17 mouse cellular contexts compared by ENCODE assay signal in the genomic region with DNA sequence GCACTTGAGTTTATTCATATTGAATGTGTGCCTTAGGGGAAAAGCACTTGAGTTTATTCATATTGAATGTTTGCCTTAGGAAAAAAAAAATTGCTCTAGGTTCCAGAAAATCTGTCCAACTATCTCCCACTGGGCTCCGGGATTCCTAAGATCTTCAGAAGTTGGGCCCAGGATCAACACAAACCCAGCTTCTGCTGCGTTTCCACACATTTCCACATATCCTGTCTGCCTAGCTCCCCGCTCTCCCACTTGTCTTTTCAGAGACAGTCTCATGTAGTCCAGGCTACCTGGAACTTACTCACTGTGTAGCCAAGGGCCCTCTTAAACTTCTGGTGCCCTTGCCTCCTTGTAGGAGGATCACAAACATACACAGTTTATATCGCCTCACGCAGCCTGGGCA.
A peak's percentile ranks its signal among the peaks of the same experiment; 100 is the strongest.
DNase-seq lines count a peak whose midpoint lies in the region; ATAC-seq and TF ChIP-seq lines count a peak whose summit lies in the region.
"Had no signal": no experiment of that assay in that cellular context is flagged by ENCODE, and none has a peak within 500 bp of the region (broad histone marks: within the 10 kb centered on the region; RNA-seq: fewer than 3 reads in every experiment).

No protein-coding gene starts in this region.

- WGBS in heart, embryonic 14.5 days = 76% methylated on average over 5 of the region's 5 CpGs
- WGBS in heart, embryonic 10.5 days = 91% methylated on average over 5 of the region's 5 CpGs
- WGBS in limb, embryonic 14.5 days = 84% methylated on average over 5 of the region's 5 CpGs
- WGBS in limb, embryonic 10.5 days = 92% methylated on average over 5 of the region's 5 CpGs
- 76% methylated on average over 5 of the region's 5 CpGs for WGBS in stomach, embryonic 15.5 days
- 95% methylated on average over 5 of the region's 5 CpGs for WGBS in neural tube, embryonic 15.5 days

- no peaks in the 10 kb centered on the region for H3K36me3 ChIP-seq in heart, embryonic 14.5 days (ENCODE audit: control insufficient read depth, insufficient read depth, low read length)
- H3K36me3 ChIP-seq in heart, embryonic 10.5 days = no peaks in the 10 kb centered on the region
- H3K36me3 ChIP-seq in limb, embryonic 14.5 days (ENCODE audit: control insufficient read depth, insufficient read depth, low read length) = no peaks in the 10 kb centered on the region
- no peaks in the 10 kb centered on the region for H3K36me3 ChIP-seq in limb, embryonic 10.5 days
- H3K36me3 ChIP-seq in stomach, embryonic 15.5 days = no peaks in the 10 kb centered on the region
- no peaks in the 10 kb centered on the region for H3K36me3 ChIP-seq in neural tube, embryonic 15.5 days
- H3K36me3 ChIP-seq: G1E; hindbrain, embryonic 13.5 days had no signal

- no peak overlapping the region for H3K9ac ChIP-seq in heart, embryonic 14.5 days (ENCODE audit: low read length)
- no peak overlapping the region for H3K9ac ChIP-seq in limb, embryonic 14.5 days (ENCODE audit: low read depth, low read length, severe bottlenecking)
- H3K9ac ChIP-seq in stomach, embryonic 15.5 days = no peak overlapping the region
- no peak overlapping the region for H3K9ac ChIP-seq in neural tube, embryonic 15.5 days (replicated peaks)
- H3K9ac ChIP-seq: forebrain, postnatal 0 days; hindbrain, embryonic 13.5 days had no signal

- peak overlapping the region; percentile 51 to 71 for H3K27ac ChIP-seq in heart, embryonic 14.5 days (replicated peaks in 1 of 2; ENCODE audit: control insufficient read depth in 1 of 2, insufficient read depth in 1 of 2, low read depth in 2 of 2, low read length in 2 of 2)
- no peak overlapping the region for H3K27ac ChIP-seq in heart, embryonic 10.5 days
- H3K27ac ChIP-seq in limb, embryonic 14.5 days (replicated peaks; ENCODE audit: low read depth, low read length) = 0 out of 2 replicates have a peak overlapping the region, but pooled peaks have one; percentile 10
- no peak overlapping the region for H3K27ac ChIP-seq in limb, embryonic 10.5 days
- peak overlapping the region; percentile 67 for H3K27ac ChIP-seq in stomach, embryonic 15.5 days
- no peak overlapping the region for H3K27ac ChIP-seq in neural tube, embryonic 15.5 days (replicated peaks)
- H3K27ac ChIP-seq: hindbrain, embryonic 13.5 days had no signal

- DNase-seq in adrenal gland, postnatal 10 days = peak; percentile 17
- no peak for DNase-seq in adrenal gland, adult 8-10 months
- DNase-seq in heart, embryonic 10.5 days (ENCODE audit: low spot score) = no peak
- DNase-seq in limb, embryonic 14.5 days (ENCODE audit: low spot score) = peak; percentile 45
- no peak for DNase-seq in limb, embryonic 10.5 days (ENCODE audit: low spot score)
- DNase-seq: cerebellum, adult 11 months; cerebellum, postnatal 25 days; forebrain, postnatal 0 days; lung, adult 18-20 months; right cerebral cortex, adult 18-20 months had no signal

- H3K4me2 ChIP-seq in heart, embryonic 14.5 days (ENCODE audit: low read length) = no peak overlapping the region
- no peak overlapping the region for H3K4me2 ChIP-seq in limb, embryonic 14.5 days (replicated peaks; ENCODE audit: low read depth, low read length, severe bottlenecking)
- no peak overlapping the region for H3K4me2 ChIP-seq in stomach, embryonic 15.5 days
- no peak overlapping the region for H3K4me2 ChIP-seq in neural tube, embryonic 15.5 days
- H3K4me2 ChIP-seq: hindbrain, embryonic 13.5 days had no signal

- H3K4me3 ChIP-seq in heart, embryonic 14.5 days (ENCODE audit: control insufficient read depth in 1 of 2, insufficient read depth in 1 of 2, low read depth in 1 of 2, low read length in 2 of 2) = no peak overlapping the region
- H3K4me3 ChIP-seq in heart, embryonic 10.5 days = no peak overlapping the region
- H3K4me3 ChIP-seq in limb, embryonic 14.5 days (replicated peaks; ENCODE audit: low read length) = no peak overlapping the region
- no peak overlapping the region for H3K4me3 ChIP-seq in limb, embryonic 10.5 days
- no peak overlapping the region for H3K4me3 ChIP-seq in stomach, embryonic 15.5 days (replicated peaks)
- no peak overlapping the region for H3K4me3 ChIP-seq in neural tube, embryonic 15.5 days (replicated peaks)
- H3K4me3 ChIP-seq: hindbrain, embryonic 13.5 days had no signal

- ATAC-seq in heart, embryonic 14.5 days (ENCODE audit: insufficient number of reproducible peaks, insufficient read depth, low FRiP score, low read depth) = no peak
- no peak for ATAC-seq in limb, embryonic 14.5 days (ENCODE audit: low FRiP score, low read depth)
- no peak for ATAC-seq in stomach, embryonic 15.5 days (ENCODE audit: insufficient read depth, low FRiP score, low read depth)
- no peak for ATAC-seq in neural tube, embryonic 15.5 days (ENCODE audit: low FRiP score)
- ATAC-seq: CD4-positive, CD25-positive, alpha-beta regulatory T cell, adult 4 months; intestine, postnatal 0 days had no signal

- H3K4me1 ChIP-seq in heart, embryonic 14.5 days (ENCODE audit: control insufficient read depth in 2 of 2, insufficient read depth in 2 of 2, low read length in 2 of 2) = peaks cover 9 to 13% of the 10 kb centered on the region in 2 experiments
- H3K4me1 ChIP-seq in heart, embryonic 10.5 days = peaks cover 17% of the 10 kb centered on the region
- H3K4me1 ChIP-seq in limb, embryonic 14.5 days (ENCODE audit: control insufficient read depth, insufficient read depth, low read length) = peaks cover 14% of the 10 kb centered on the region
- H3K4me1 ChIP-seq in limb, embryonic 10.5 days = peaks cover 14% of the 10 kb centered on the region
- 0 out of 2 replicates have a peak, but pooled peaks cover 10% of the 10 kb centered on the region for H3K4me1 ChIP-seq in stomach, embryonic 15.5 days
- H3K4me1 ChIP-seq in neural tube, embryonic 15.5 days = peaks cover 17% of the 10 kb centered on the region

- TF ChIP-seq POLR2A in limb, embryonic 14.5 days (IDR thresholded peaks at IDR 0.05; ENCODE audit: borderline replicate concordance, extremely low read depth, insufficient read depth, insufficient read length) = no peak

- H3K27me3 ChIP-seq in heart, embryonic 14.5 days (ENCODE audit: control insufficient read depth, insufficient read depth, low read length) = no peaks in the 10 kb centered on the region
- no peaks in the 10 kb centered on the region for H3K27me3 ChIP-seq in heart, embryonic 10.5 days (ENCODE audit: insufficient read depth, poor library complexity, severe bottlenecking)
- H3K27me3 ChIP-seq in limb, embryonic 14.5 days (ENCODE audit: control insufficient read depth, insufficient read depth, low read length) = no peaks in the 10 kb centered on the region
- no peaks in the 10 kb centered on the region for H3K27me3 ChIP-seq in limb, embryonic 10.5 days (ENCODE audit: low read depth, poor library complexity, severe bottlenecking)
- no peaks in the 10 kb centered on the region for H3K27me3 ChIP-seq in stomach, embryonic 15.5 days (replicated peaks)
- no peaks in the 10 kb centered on the region for H3K27me3 ChIP-seq in neural tube, embryonic 15.5 days (replicated peaks)
- H3K27me3 ChIP-seq: hindbrain, embryonic 13.5 days had no signal

- no peaks in the 10 kb centered on the region for H3K9me3 ChIP-seq in heart, embryonic 14.5 days (ENCODE audit: control insufficient read depth, low read length)
- no peaks in the 10 kb centered on the region for H3K9me3 ChIP-seq in heart, embryonic 10.5 days
- H3K9me3 ChIP-seq in limb, embryonic 14.5 days (ENCODE audit: control insufficient read depth, low read length) = no peaks in the 10 kb centered on the region
- H3K9me3 ChIP-seq in limb, embryonic 10.5 days (replicated peaks) = no peaks in the 10 kb centered on the region
- no peaks in the 10 kb centered on the region for H3K9me3 ChIP-seq in stomach, embryonic 15.5 days
- H3K9me3 ChIP-seq in neural tube, embryonic 15.5 days (replicated peaks) = no peaks in the 10 kb centered on the region
- H3K9me3 ChIP-seq: hindbrain, embryonic 13.5 days had no signal

Comparison
In these comparisons a context has a peak if more than half of its experiments do, and no peak if none do; other contexts are left out.
1. DNase-seq: peak in adrenal gland, postnatal 10 days (single experiment) and limb, embryonic 14.5 days (single experiment); none in adrenal gland, adult 8-10 months (single experiment), heart, embryonic 10.5 days (single experiment) and limb, embryonic 10.5 days (single experiment).
2. H3K27ac ChIP-seq: peak in heart, embryonic 14.5 days (2 of 2), limb, embryonic 14.5 days (single experiment) and stomach, embryonic 15.5 days (single experiment); none in heart, embryonic 10.5 days (single experiment), limb, embryonic 10.5 days (single experiment) and neural tube, embryonic 15.5 days (single experiment).